Mouse (Mus musculus) limb, embryonic 12.5 days (tissue): ENCODE results near the gene Prickle4. TPM values are rescaled to one million over a fixed set of nuclear protein-coding genes. Genes with fewer than 3 reads are reported as not detected.

Experiments used
- ATAC-seq: fragments of 200-750 bp; cut with Nextera tagmentation; 2 replicates; pipeline ENCODE4 v1.8.0; 2017; ENCODE audit warnings: low read depth, moderate TSS enrichment; ENCODE audit not compliant: insufficient number of reproducible peaks, insufficient read depth, low FRiP score, low TSS enrichment
- H3K27ac ChIP-seq: fragments of 300-500 bp; sonication (generic); 2 replicates; pipeline ENCODE4 v1.5.1; 2016; ENCODE audit warnings: mild to moderate bottlenecking, moderate library complexity
- H3K27me3 ChIP-seq: fragments of 300-500 bp; sonication (generic); 2 replicates; pipeline ENCODE4 v1.6.1; 2016; ENCODE audit warnings: mild to moderate bottlenecking, moderate library complexity
- H3K36me3 ChIP-seq: fragments of 300-500 bp; sonication (generic); 2 replicates; pipeline ENCODE4 v1.6.1; 2016; ENCODE audit warnings: mild to moderate bottlenecking, moderate library complexity
- H3K4me1 ChIP-seq: fragments of 300-500 bp; sonication (generic); replicated peaks from 2 replicates; pipeline ENCODE4 v1.6.1; 2016
- H3K4me2 ChIP-seq: fragments of 300-500 bp; sonication (generic); 2 replicates; pipeline ENCODE4 v1.6.1; 2016; ENCODE audit warnings: mild to moderate bottlenecking, moderate library complexity
- H3K4me3 ChIP-seq: fragments of 300-500 bp; sonication (generic); replicated peaks from 2 replicates; pipeline ENCODE4 v1.5.1; 2016; ENCODE audit warnings: mild to moderate bottlenecking
- H3K9ac ChIP-seq: fragments of 300-500 bp; sonication (generic); replicated peaks from 2 replicates; pipeline ENCODE4 v1.6.1; 2016; ENCODE audit warnings: mild to moderate bottlenecking, moderate library complexity
- H3K9me3 ChIP-seq: fragments of 300-500 bp; sonication (generic); 2 replicates; pipeline ENCODE4 v1.6.1; 2016; ENCODE audit warnings: mild to moderate bottlenecking, moderate library complexity
- WGBS: fragments of 180-500 bp; shearing (Covaris S2); methylation state at CpG from one replicate; pipeline ENCODE4 v1.1.7; 2016; 5-methylcytosine and 5-hydroxymethylcytosine counted together
- polyA plus RNA-seq: library from polyadenylated mRNA; unstranded; fragments of >200 nt; fragmentation: Nextera tagmentation; extraction: Ambion mirVana; gene quantifications from 2 replicates; pipeline ENCODE4 v1.2.1, GENCODE M21; 2016

The Prickle4 gene
- polyA plus RNA-seq, 1 experiment from 2014 or later, result not detected

DNA sequence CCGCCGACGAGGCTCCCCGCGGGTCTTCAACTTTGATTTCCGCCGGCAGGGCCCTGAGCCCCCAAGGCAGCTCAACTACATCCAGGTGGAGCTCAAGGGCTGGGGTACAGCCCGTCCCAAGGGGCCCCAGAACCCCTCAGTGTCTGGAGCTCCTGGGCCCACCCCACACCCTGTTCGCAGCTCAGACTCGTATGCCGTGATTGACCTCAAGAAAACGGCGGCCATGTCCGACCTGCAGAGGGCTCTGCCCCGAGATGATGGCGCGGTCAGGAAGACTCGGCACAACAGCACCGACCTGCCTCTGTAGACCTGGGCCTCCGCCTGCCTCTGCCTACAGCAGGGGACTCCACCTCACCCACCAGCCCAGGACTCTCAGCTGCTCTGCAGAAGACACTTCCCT, 9.0 kb upstream of the Prickle4 start:
- Histone ChIP-seq H3K9me3 (no peaks in the 10 kb centered on the region), H3K9ac (no peak overlapping the region), H3K27ac (0 out of 2 replicates have a peak overlapping the region, but pooled peaks have one; percentile 7), H3K27me3 (peaks cover 30% of the 10 kb centered on the region), H3K4me3 (no peak overlapping the region), H3K36me3 (peaks cover 54% of the 10 kb centered on the region), H3K4me1 (peaks cover 7% of the 10 kb centered on the region; the same call in 1 of the 2 replicates), H3K4me2 (peak overlapping the region; percentile 15; the same call in 1 of the 2 replicates)
- 19% methylated on average over 20 of the region's 20 CpGs for WGBS
- no peak for ATAC-seq

DNA sequence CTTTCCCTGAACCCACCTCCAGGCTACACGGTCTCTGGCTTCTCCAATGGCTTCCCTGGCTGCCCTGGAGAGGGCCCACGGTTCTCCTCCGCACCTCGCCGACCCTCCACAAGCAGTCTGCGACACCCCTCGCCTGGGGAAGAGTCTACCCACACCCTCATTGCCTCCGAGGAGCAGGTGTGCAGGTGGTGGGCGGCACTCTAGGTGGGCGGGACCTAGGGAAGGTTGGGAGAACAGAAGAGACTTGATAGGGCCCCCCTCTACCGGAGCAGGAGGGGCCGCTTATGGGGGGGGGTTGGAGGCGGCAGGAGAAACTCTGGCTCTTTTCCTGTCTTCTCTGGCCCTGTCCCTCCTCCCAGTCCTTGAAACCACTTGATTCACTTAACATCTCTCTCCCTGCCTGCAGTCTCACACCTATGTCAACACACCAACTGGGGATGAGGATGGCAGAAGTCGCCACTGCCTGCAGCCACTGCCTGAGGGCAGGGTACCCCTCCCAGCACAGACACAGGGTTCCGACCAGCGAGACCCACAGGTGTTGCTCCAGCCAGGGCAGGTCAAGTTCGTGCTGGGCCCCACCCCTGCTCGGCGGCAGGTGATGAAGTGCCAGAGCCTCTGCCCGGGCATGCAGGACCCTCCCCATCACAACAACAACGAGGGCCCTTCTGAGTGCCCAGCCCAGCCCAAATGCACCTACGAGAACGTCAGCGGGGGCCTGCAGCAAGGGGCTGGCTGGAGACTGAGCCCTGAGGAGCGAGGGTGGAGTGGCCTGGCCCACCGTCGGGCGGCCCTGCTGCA, 8.2 kb upstream of the Prickle4 start:
- H3K36me3 ChIP-seq, result peaks cover 61% of the 10 kb centered on the region
- H3K27me3 ChIP-seq, result peaks cover 30% of the 10 kb centered on the region
- 28% methylated on average over 28 of the region's 28 CpGs for WGBS
- no peak overlapping the region for H3K27ac ChIP-seq
- ATAC-seq, result no peak
- no peak overlapping the region for H3K9ac ChIP-seq
- 0 out of 2 replicates have a peak overlapping the region, but pooled peaks have one; percentile 15 for H3K4me2 ChIP-seq
- H3K9me3 ChIP-seq, result no peaks in the 10 kb centered on the region
- peaks cover 7% of the 10 kb centered on the region; the same call in 1 of the 2 replicates for H3K4me1 ChIP-seq
- H3K4me3 ChIP-seq, result no peak overlapping the region

DNA sequence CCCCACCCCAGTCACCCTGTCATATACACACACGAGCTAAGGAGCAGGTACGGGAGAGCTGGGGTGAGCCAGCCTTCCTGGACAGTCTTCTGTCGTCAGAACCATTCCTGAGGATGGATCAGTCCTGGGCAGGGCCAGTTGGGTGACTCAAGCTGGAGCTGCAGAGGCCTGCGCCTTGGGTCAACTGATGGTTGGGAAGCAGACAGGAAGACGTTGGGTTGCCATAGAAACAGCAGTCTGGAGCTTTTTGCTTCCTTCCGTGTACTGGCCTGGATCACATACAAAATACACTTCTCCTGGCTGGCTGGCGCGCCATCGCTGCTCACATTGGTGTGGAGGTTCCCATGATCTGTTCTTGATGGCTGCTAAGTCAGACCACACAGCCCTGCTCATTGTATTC, 7.3 kb upstream of the Prickle4 start:
- H3K36me3 ChIP-seq, result peaks cover 61% of the 10 kb centered on the region
- 78% methylated on average over 9 of the region's 9 CpGs for WGBS
- H3K4me1 ChIP-seq, result peaks cover 7% of the 10 kb centered on the region; the same call in 1 of the 2 replicates
- peaks cover 30% of the 10 kb centered on the region for H3K27me3 ChIP-seq
- no peak for ATAC-seq
- H3K4me3 ChIP-seq, result no peak overlapping the region
- no peak overlapping the region for H3K4me2 ChIP-seq
- no peak overlapping the region for H3K27ac ChIP-seq
- H3K9ac ChIP-seq, result no peak overlapping the region
- H3K9me3 ChIP-seq, result no peaks in the 10 kb centered on the region

GRCm38 (mm10) chr17:47699055-47699454, 4.5 kb upstream of the Prickle4 start:
- no peak for ATAC-seq
- peaks cover 24% of the 10 kb centered on the region for H3K27me3 ChIP-seq
- peaks cover 61% of the 10 kb centered on the region for H3K36me3 ChIP-seq
- peaks cover 16% of the 10 kb centered on the region for H3K4me1 ChIP-seq
- H3K9me3 ChIP-seq, result no peaks in the 10 kb centered on the region
- H3K4me3 ChIP-seq, result no peak overlapping the region
- no peak overlapping the region for H3K4me2 ChIP-seq
- H3K27ac ChIP-seq, result no peak overlapping the region
- H3K9ac ChIP-seq, result no peak overlapping the region
- WGBS, result 80% methylated on average over 2 of the region's 2 CpGs

- no peak overlapping the region for H3K4me2 ChIP-seq
- WGBS, result 89% methylated on average over 10 of the region's 10 CpGs
- H3K4me1 ChIP-seq, result peaks cover 17% of the 10 kb centered on the region
- H3K4me3 ChIP-seq, result no peak overlapping the region
- H3K27me3 ChIP-seq, result peaks cover 21% of the 10 kb centered on the region
- peaks cover 54% of the 10 kb centered on the region for H3K36me3 ChIP-seq
- H3K9ac ChIP-seq, result no peak overlapping the region
- H3K9me3 ChIP-seq, result no peaks in the 10 kb centered on the region
- H3K27ac ChIP-seq, result no peak overlapping the region
- ATAC-seq, result no peak
Measured at GRCm38 (mm10) chr17:47698156-47698555, 3.6 kb upstream of the Prickle4 start.

- ATAC-seq, result peak; percentile 9; the same call in 1 of the 2 replicates
- H3K27ac ChIP-seq, result peak overlapping the region; percentile 67
- no peaks in the 10 kb centered on the region for H3K9me3 ChIP-seq
- H3K27me3 ChIP-seq, result peaks cover 14% of the 10 kb centered on the region; the same call in 1 of the 2 replicates
- peak overlapping the region; percentile 76 for H3K4me2 ChIP-seq
- under 1% methylated on average over 23 of the region's 23 CpGs for WGBS
- peak overlapping the region; percentile 88 for H3K9ac ChIP-seq
- H3K4me3 ChIP-seq, result peak overlapping the region; percentile 82
- peaks cover 25% of the 10 kb centered on the region for H3K36me3 ChIP-seq
- peaks cover 13% of the 10 kb centered on the region for H3K4me1 ChIP-seq
Measured at GRCm38 (mm10) chr17:47695337-47695710, 788 bp upstream of the Prickle4 start.

DNA sequence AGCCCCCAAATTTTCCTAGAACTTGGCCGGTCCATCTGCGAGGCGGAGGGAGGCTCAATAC, 264 bp downstream of the Prickle4 start, which contains the start of gene Gm21981:
TSS of gene Gm21981 (minus strand) at position 14 of the 61 bp plus-strand sequence.
- peak within 1 kb of the TSS; percentile 67 for H3K27ac ChIP-seq
- peaks cover 23% of the 10 kb centered on the region; the same call in 1 of the 2 replicates for H3K27me3 ChIP-seq
- H3K9ac ChIP-seq, result peak within 1 kb of the TSS; percentile 88
- peak within 1 kb of the TSS; percentile 76 for H3K4me2 ChIP-seq
- H3K4me3 ChIP-seq, result peak within 1 kb of the TSS; percentile 82
- peaks cover 15% of the 10 kb centered on the region for H3K36me3 ChIP-seq
- no peaks in the 10 kb centered on the region for H3K9me3 ChIP-seq
- WGBS, result 2% methylated on average over 3 of the region's 3 CpGs
- H3K4me1 ChIP-seq, result peaks cover 20% of the 10 kb centered on the region
- ATAC-seq, result no peak

DNA sequence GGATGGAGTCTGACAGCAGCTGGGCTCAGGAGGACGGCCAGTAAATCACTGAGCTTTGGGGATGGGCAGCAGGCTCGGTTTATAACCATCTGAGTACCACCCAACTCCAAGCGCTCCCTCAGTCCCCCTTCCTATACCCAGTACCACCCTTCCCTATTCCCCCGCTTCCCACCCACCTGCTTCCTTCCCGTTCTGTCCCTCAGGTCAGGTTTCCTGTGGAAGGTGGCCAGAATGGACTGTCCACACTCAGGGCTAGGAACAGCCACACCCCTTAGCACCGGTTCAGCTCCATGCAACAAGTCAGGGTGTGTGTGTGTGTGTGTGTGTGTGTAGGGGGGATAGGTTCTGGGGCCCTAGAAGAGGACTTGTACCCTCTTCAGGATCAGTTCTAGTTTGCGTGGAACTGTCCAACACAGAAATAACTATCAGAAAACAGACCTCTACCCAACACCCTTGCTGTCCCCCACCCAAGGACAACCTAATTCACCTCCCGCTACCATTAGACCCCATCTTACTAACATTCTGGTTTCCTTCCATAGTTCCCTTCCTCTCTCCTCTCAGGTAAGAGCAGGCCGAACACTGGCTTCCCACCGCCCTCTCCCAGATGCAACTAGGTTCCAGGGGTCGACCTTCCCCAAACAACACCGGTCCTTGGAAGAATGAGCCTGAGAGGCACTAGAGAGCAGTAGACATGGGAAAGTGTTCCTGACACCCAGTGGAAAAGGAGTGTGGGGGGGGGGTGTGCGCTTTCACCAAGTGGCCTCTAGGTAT, 680 bp downstream of the Prickle4 start:
- Histone ChIP-seq H3K4me3 (peak overlapping the region; percentile 82), H3K36me3 (peaks cover 11% of the 10 kb centered on the region), H3K9me3 (no peaks in the 10 kb centered on the region), H3K4me1 (peaks cover 25% of the 10 kb centered on the region), H3K9ac (peak overlapping the region; percentile 88), H3K4me2 (peak overlapping the region; percentile 76), H3K27me3 (peaks cover 23% of the 10 kb centered on the region; the same call in 1 of the 2 replicates), H3K27ac (peak overlapping the region; percentile 67)
- ATAC-seq, result no peak
- WGBS, result 28% methylated on average over 13 of the region's 13 CpGs

DNA sequence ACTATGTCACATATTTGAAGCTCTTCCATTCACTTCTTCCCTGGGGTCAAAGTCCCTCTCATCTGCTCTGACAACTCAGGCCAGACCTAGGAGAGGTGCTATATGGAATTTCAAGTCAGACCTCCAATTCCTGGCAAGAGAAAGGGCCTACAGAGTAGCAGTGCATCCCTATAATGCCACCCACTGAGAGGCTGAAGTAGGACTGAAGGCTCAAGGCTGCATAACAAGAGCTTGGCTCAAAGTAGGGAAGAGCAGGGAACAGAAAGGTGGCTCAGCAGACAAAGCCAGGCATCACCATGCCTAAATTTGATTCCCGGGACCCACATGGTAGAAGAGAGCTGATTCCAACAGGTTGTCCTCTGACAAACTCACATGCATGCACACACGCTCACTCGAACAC, 2.9 kb downstream of the Prickle4 start:
- no peak for ATAC-seq
- peaks cover 23% of the 10 kb centered on the region; the same call in 1 of the 2 replicates for H3K27me3 ChIP-seq
- WGBS, result 85% methylated on average over 3 of the region's 3 CpGs

GRCm38 (mm10) chr17:47689894-47690293, 4.6 kb downstream of the Prickle4 start:
- Histone ChIP-seq H3K27ac (no peak overlapping the region), H3K4me2 (peak overlapping the region; percentile 95), H3K9ac (no peak overlapping the region), H3K36me3 (peaks cover 16% of the 10 kb centered on the region), H3K27me3 (peaks cover 23% of the 10 kb centered on the region; the same call in 1 of the 2 replicates), H3K4me1 (peaks cover 28% of the 10 kb centered on the region), H3K9me3 (no peaks in the 10 kb centered on the region), H3K4me3 (peak overlapping the region; percentile 87; the same call in 1 of the 2 replicates)
- ATAC-seq, result no peak
- WGBS, result 78% methylated on average over 8 of the region's 8 CpGs

More for the DNA sequence above, 2.9 kb downstream of the Prickle4 start:
- no peak overlapping the region for H3K4me2 ChIP-seq
- H3K4me1 ChIP-seq, result peaks cover 33% of the 10 kb centered on the region
- H3K9me3 ChIP-seq, result no peaks in the 10 kb centered on the region
- no peak overlapping the region for H3K4me3 ChIP-seq
- H3K36me3 ChIP-seq, result no peaks in the 10 kb centered on the region
- no peak overlapping the region for H3K9ac ChIP-seq
- H3K27ac ChIP-seq, result no peak overlapping the region
